Mouse (Mus musculus): ENCODE data around the gene Sohlh2. TPM values are rescaled to one million over a fixed set of nuclear protein-coding genes. Genes with fewer than 3 reads are reported as not detected.
A peak's percentile ranks its signal among the peaks of the same experiment; 100 is the strongest.
"Not testable (repeated sequence)": the region's sequence is repeated elsewhere in the genome, so short reads cannot be mapped to it uniquely, and the experiment has no call there.

The Sohlh2 gene
- polyA plus RNA-seq, 1 experiment from 2014 or later: not detected

GRCm38 (mm10) chr3:55196328-55196710 is 14.5 kb downstream of the Sohlh2 start:
- Histone ChIP-seq H3K27ac (ENCODE audit: low read length) (no peak overlapping the region), H3K4me3 (ENCODE audit: low read length) (no peak overlapping the region), H3K27me3 (ENCODE audit: insufficient read depth, low read length) (no peaks in the 10 kb centered on the region), H3K9me3 (ENCODE audit: low read length) (no peaks in the 10 kb centered on the region), H3K4me2 (replicated peaks; ENCODE audit: low read depth, low read length) (no peak overlapping the region), H3K9ac (replicated peaks; ENCODE audit: low read length) (no peak overlapping the region), H3K4me1 (ENCODE audit: insufficient read depth, low read length) (no peaks in the 10 kb centered on the region), H3K36me3 (ENCODE audit: insufficient read depth, low read length) (no peaks in the 10 kb centered on the region)
- 85% methylated on average over 2 of the region's 2 CpGs for WGBS
- no peak for ATAC-seq (ENCODE audit: low FRiP score, low TSS enrichment)

GRCm38 (mm10) chr3:55203621-55204020 is 21.8 kb downstream of the Sohlh2 start:
- H3K4me3 ChIP-seq (ENCODE audit: low read length); H3K27ac ChIP-seq (ENCODE audit: low read length); H3K9ac ChIP-seq (replicated peaks; ENCODE audit: low read length); H3K36me3 ChIP-seq (ENCODE audit: insufficient read depth, low read length); H3K9me3 ChIP-seq (ENCODE audit: low read length); ATAC-seq (ENCODE audit: low FRiP score, low TSS enrichment); H3K4me2 ChIP-seq (replicated peaks; ENCODE audit: low read depth, low read length); H3K27me3 ChIP-seq (ENCODE audit: insufficient read depth, low read length); H3K4me1 ChIP-seq (ENCODE audit: insufficient read depth, low read length): not testable (repeated sequence)
- 93% methylated on average over 11 of the region's 11 CpGs for WGBS

- no peak overlapping the region for H3K27ac ChIP-seq (ENCODE audit: low read length)
- no peak for ATAC-seq (ENCODE audit: low FRiP score, low TSS enrichment)
- no peak overlapping the region for H3K4me2 ChIP-seq (replicated peaks; ENCODE audit: low read depth, low read length)
- WGBS: 96% methylated on average over 2 of the region's 2 CpGs
- no peaks in the 10 kb centered on the region for H3K27me3 ChIP-seq (ENCODE audit: insufficient read depth, low read length)
- H3K4me1 ChIP-seq (ENCODE audit: insufficient read depth, low read length): no peaks in the 10 kb centered on the region
- H3K9me3 ChIP-seq (ENCODE audit: low read length): no peaks in the 10 kb centered on the region
- no peak overlapping the region for H3K9ac ChIP-seq (replicated peaks; ENCODE audit: low read length)
- no peak overlapping the region for H3K4me3 ChIP-seq (ENCODE audit: low read length)
- no peaks in the 10 kb centered on the region for H3K36me3 ChIP-seq (ENCODE audit: insufficient read depth, low read length)
These were observed 24.6 kb downstream of the Sohlh2 start for GRCm38 (mm10) chr3:55206413-55206812.

DNA sequence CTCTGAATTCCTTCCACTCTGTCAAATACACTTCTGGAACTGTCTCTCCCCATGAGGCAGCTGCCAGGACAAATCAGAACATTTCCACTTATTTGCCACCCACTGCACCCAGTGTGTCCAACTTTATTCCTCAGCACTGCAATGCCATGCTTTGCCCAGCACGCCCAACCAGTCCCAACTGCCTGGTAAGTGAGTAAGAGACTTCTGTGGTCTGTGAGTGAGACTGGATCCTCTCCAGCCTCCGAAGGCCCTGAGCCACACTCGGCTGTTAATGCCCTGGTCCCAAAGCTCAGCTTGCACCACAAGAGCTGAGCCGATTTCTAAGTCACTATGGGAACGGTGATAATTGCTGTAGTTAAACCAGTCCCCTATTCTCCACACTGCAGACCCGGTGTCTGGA is 25.8 kb downstream of the Sohlh2 start:
- no peaks in the 10 kb centered on the region for H3K36me3 ChIP-seq (ENCODE audit: insufficient read depth, low read length)
- no peak for ATAC-seq (ENCODE audit: low FRiP score, low TSS enrichment)
- H3K27me3 ChIP-seq (ENCODE audit: insufficient read depth, low read length): no peaks in the 10 kb centered on the region
- no peak overlapping the region for H3K9ac ChIP-seq (replicated peaks; ENCODE audit: low read length)
- H3K9me3 ChIP-seq (ENCODE audit: low read length): no peaks in the 10 kb centered on the region
- no peak overlapping the region for H3K4me2 ChIP-seq (replicated peaks; ENCODE audit: low read depth, low read length)
- H3K4me1 ChIP-seq (ENCODE audit: insufficient read depth, low read length): 0 out of 2 replicates have a peak, but pooled peaks cover 5% of the 10 kb centered on the region
- H3K4me3 ChIP-seq (ENCODE audit: low read length): no peak overlapping the region
- 50% methylated on average over 6 of the region's 6 CpGs for WGBS
- H3K27ac ChIP-seq (ENCODE audit: low read length): no peak overlapping the region

DNA sequence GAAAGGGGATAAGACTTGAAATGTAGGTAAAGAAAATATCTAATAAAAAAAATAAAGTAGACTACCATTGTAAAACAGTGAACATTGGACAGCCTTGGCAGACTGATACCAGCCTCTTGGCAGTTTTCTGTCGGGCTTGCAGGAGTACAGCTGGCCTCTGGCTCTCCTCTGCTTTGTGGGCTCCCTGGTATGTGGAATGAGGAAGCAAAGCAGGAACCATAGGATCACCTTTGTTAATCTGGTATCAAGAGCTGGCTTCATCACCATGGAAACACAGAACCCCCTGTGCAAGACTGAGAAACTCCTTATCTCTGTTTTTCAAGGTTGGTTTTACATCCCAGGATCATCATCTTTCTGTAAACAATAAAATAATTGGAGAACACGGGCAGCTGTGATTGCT is 30.4 kb downstream of the Sohlh2 start:
- Histone ChIP-seq H3K27me3 (ENCODE audit: insufficient read depth, low read length) (no peaks in the 10 kb centered on the region), H3K4me2 (replicated peaks; ENCODE audit: low read depth, low read length) (no peak overlapping the region), H3K36me3 (ENCODE audit: insufficient read depth, low read length) (no peaks in the 10 kb centered on the region), H3K4me1 (ENCODE audit: insufficient read depth, low read length) (peaks cover 9% of the 10 kb centered on the region; the same call in 1 of the 2 replicates), H3K27ac (ENCODE audit: low read length) (no peak overlapping the region), H3K4me3 (ENCODE audit: low read length) (no peak overlapping the region), H3K9me3 (ENCODE audit: low read length) (no peaks in the 10 kb centered on the region), H3K9ac (replicated peaks; ENCODE audit: low read length) (no peak overlapping the region)
- ATAC-seq (ENCODE audit: low FRiP score, low TSS enrichment): 0 out of 2 replicates have a peak, but pooled peaks have one; percentile 35
- 22% methylated on average over 2 of the region's 2 CpGs for WGBS

GRCm38 (mm10) chr3:55213785-55214184 is 32.0 kb downstream of the Sohlh2 start:
- 20% methylated on average over 4 of the region's 4 CpGs for WGBS
- H3K27ac ChIP-seq (ENCODE audit: low read length): no peak overlapping the region
- H3K9me3 ChIP-seq (ENCODE audit: low read length): no peaks in the 10 kb centered on the region
- H3K36me3 ChIP-seq (ENCODE audit: insufficient read depth, low read length): no peaks in the 10 kb centered on the region
- no peak overlapping the region for H3K4me3 ChIP-seq (ENCODE audit: low read length)
- no peaks in the 10 kb centered on the region for H3K27me3 ChIP-seq (ENCODE audit: insufficient read depth, low read length)
- no peak; the same call in 1 of the 2 replicates for ATAC-seq (ENCODE audit: low FRiP score, low TSS enrichment)
- H3K4me2 ChIP-seq (replicated peaks; ENCODE audit: low read depth, low read length): no peak overlapping the region
- H3K4me1 ChIP-seq (ENCODE audit: insufficient read depth, low read length): peaks cover 9% of the 10 kb centered on the region; the same call in 1 of the 2 replicates
- H3K9ac ChIP-seq (replicated peaks; ENCODE audit: low read length): no peak overlapping the region

DNA sequence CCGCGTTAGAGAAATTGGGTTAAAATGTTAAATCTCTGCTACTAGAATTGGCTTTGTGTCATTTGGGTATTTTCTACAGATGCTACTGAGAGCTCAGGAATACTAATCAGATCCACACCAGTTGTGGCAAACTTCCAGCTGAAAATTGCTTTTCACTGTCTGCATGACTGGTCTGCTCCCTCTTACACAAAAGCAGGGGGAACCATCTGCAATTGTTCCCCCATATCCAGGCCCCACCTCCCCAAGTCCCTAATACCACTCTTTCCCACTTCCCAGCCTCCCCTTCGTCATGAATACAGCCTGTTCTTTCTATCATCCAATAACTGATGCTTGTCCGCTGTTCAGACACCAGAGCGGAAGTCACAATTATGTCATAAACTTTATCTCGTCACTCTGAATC is 32.6 kb downstream of the Sohlh2 start:
- H3K4me2 ChIP-seq (replicated peaks; ENCODE audit: low read depth, low read length): no peak overlapping the region
- ATAC-seq (ENCODE audit: low FRiP score, low TSS enrichment): no peak
- H3K9ac ChIP-seq (replicated peaks; ENCODE audit: low read length): no peak overlapping the region
- no peaks in the 10 kb centered on the region for H3K36me3 ChIP-seq (ENCODE audit: insufficient read depth, low read length)
- no peaks in the 10 kb centered on the region for H3K9me3 ChIP-seq (ENCODE audit: low read length)
- no peaks in the 10 kb centered on the region for H3K27me3 ChIP-seq (ENCODE audit: insufficient read depth, low read length)
- peaks cover 9% of the 10 kb centered on the region; the same call in 1 of the 2 replicates for H3K4me1 ChIP-seq (ENCODE audit: insufficient read depth, low read length)
- no peak overlapping the region for H3K27ac ChIP-seq (ENCODE audit: low read length)
- no peak overlapping the region for H3K4me3 ChIP-seq (ENCODE audit: low read length)
- 60% methylated on average over 6 of the region's 6 CpGs for WGBS

DNA sequence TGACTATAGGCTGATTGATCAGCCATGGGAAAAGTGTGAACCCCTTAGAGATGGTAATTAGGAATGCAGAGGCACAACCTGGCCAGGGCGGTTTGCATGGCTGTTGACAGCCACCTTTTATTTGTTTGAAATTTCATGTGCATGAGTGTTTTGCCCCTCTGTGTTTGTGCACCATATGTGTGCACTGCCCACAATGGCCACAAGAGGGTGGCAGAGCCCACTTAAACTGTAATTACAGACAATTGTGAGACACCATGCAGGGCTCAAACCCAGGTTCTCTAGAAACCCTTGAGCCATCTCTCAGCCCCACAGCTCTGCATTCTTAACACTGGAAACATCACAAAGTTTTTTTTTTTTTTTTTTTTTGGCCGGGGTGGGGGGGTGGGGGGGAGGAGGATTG is 40.7 kb downstream of the Sohlh2 start:
- no peaks in the 10 kb centered on the region for H3K27me3 ChIP-seq (ENCODE audit: insufficient read depth, low read length)
- H3K27ac ChIP-seq (ENCODE audit: low read length): no peak overlapping the region
- H3K9ac ChIP-seq (replicated peaks; ENCODE audit: low read length): no peak overlapping the region
- peaks cover 3% of the 10 kb centered on the region; the same call in 1 of the 2 replicates for H3K4me1 ChIP-seq (ENCODE audit: insufficient read depth, low read length)
- ATAC-seq (ENCODE audit: low FRiP score, low TSS enrichment): no peak
- H3K36me3 ChIP-seq (ENCODE audit: insufficient read depth, low read length): no peaks in the 10 kb centered on the region
- peaks cover 11% of the 10 kb centered on the region for H3K9me3 ChIP-seq (ENCODE audit: low read length)
- H3K4me2 ChIP-seq (replicated peaks; ENCODE audit: low read depth, low read length): no peak overlapping the region
- no peak overlapping the region for H3K4me3 ChIP-seq (ENCODE audit: low read length)
- WGBS: 89% methylated on average over 2 of the region's 2 CpGs

GRCm38 (mm10) chr3:55223862-55224261 is 42.0 kb downstream of the Sohlh2 start:
- peaks cover 11% of the 10 kb centered on the region for H3K9me3 ChIP-seq (ENCODE audit: low read length)
- H3K4me1 ChIP-seq (ENCODE audit: insufficient read depth, low read length): peaks cover 3% of the 10 kb centered on the region; the same call in 1 of the 2 replicates
- no peaks in the 10 kb centered on the region for H3K27me3 ChIP-seq (ENCODE audit: insufficient read depth, low read length)
- H3K4me3 ChIP-seq (ENCODE audit: low read length): no peak overlapping the region
- H3K36me3 ChIP-seq (ENCODE audit: insufficient read depth, low read length): no peaks in the 10 kb centered on the region
- no peak for ATAC-seq (ENCODE audit: low FRiP score, low TSS enrichment)
- no peak overlapping the region for H3K27ac ChIP-seq (ENCODE audit: low read length)
- 70% methylated on average over 3 of the region's 3 CpGs for WGBS
- no peak overlapping the region for H3K4me2 ChIP-seq (replicated peaks; ENCODE audit: low read depth, low read length)
- H3K9ac ChIP-seq (replicated peaks; ENCODE audit: low read length): no peak overlapping the region

GRCm38 (mm10) chr3:55226501-55227213 is 44.8 kb downstream of the Sohlh2 start:
- 30% methylated on average over 18 of the region's 18 CpGs for WGBS
- H3K4me2 ChIP-seq (replicated peaks; ENCODE audit: low read depth, low read length): peak overlapping the region; percentile 36
- H3K9me3 ChIP-seq (ENCODE audit: low read length): peaks cover 7% of the 10 kb centered on the region
- peaks cover 3% of the 10 kb centered on the region; the same call in 1 of the 2 replicates for H3K4me1 ChIP-seq (ENCODE audit: insufficient read depth, low read length)
- no peak overlapping the region for H3K9ac ChIP-seq (replicated peaks; ENCODE audit: low read length)
- no peaks in the 10 kb centered on the region for H3K36me3 ChIP-seq (ENCODE audit: insufficient read depth, low read length)
- no peak overlapping the region for H3K27ac ChIP-seq (ENCODE audit: low read length)
- peak; percentile 84 for ATAC-seq (ENCODE audit: low FRiP score, low TSS enrichment)
- no peaks in the 10 kb centered on the region for H3K27me3 ChIP-seq (ENCODE audit: insufficient read depth, low read length)
- no peak overlapping the region for H3K4me3 ChIP-seq (ENCODE audit: low read length)
